Comparison of ENCODE assay signal across 9 mouse cellular contexts in the genomic region with DNA sequence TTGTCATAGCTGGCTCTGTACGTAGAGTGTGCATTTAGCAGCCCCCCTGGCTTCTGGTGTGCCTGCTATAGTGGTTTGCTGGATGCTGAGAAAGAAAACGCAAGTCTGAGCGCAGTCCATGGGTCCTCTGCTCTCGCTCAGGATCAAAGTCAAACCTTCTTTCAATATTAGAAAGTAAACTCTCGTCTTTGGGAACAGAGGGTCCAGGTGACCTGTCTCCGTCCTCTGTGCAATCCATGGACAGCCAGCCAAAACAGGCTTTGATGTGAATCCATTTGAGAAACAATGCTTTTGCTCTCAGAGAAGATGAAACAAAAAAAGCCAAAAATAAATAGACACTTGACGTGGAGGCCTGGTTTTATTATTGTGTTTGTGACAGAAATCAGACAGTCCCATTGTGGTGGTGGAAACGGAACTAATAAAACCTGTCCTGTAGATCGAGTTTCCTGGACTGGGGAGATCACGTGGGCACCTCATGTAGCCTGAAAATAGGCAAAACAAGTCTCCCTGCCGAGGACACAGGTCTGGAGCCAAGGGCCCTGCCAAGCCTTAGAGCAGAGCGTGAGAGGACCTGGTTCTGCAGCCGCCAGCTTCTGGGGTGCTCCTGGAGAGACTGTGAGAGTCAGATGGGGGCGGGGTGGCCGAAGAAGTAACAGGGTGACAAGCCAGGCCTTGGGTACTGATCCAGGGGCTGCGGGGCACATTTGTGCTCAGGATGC. TPM values are rescaled to one million over a fixed set of nuclear protein-coding genes. Genes with fewer than 3 reads are reported as not detected.
DNase-seq lines count a peak whose midpoint lies in the region; ATAC-seq lines count a peak whose summit lies in the region.
"Had no signal": no experiment of that assay in that cellular context is flagged by ENCODE, and none has a peak within 500 bp of the region (broad histone marks: within the 10 kb centered on the region; RNA-seq: fewer than 3 reads in every experiment).

No protein-coding gene starts in this region.

- no peak overlapping the region for H3K9ac ChIP-seq in hindbrain, embryonic 12.5 days
- H3K9ac ChIP-seq in neural tube, embryonic 15.5 days (replicated peaks): 0 out of 2 replicates have a peak overlapping the region, but pooled peaks have one; percentile 5
- no peak overlapping the region for H3K9ac ChIP-seq in forebrain, embryonic 11.5 days (ENCODE audit: low read length)

- no peak for ATAC-seq in hindbrain, embryonic 12.5 days (ENCODE audit: low FRiP score)
- ATAC-seq in neural tube, embryonic 15.5 days (ENCODE audit: low FRiP score): no peak
- no peak for ATAC-seq in forebrain, embryonic 11.5 days (replicated peaks; ENCODE audit: low FRiP score)

- no peaks in the 10 kb centered on the region for H3K9me3 ChIP-seq in hindbrain, embryonic 12.5 days (replicated peaks)
- no peaks in the 10 kb centered on the region for H3K9me3 ChIP-seq in hindbrain, embryonic 10.5 days
- no peaks in the 10 kb centered on the region for H3K9me3 ChIP-seq in neural tube, embryonic 15.5 days (replicated peaks)
- no peaks in the 10 kb centered on the region for H3K9me3 ChIP-seq in forebrain, embryonic 11.5 days (ENCODE audit: control insufficient read depth, low read length)

- WGBS in hindbrain, embryonic 12.5 days: 79% methylated on average over 16 of the region's 16 CpGs
- WGBS in hindbrain, embryonic 10.5 days: 84% methylated on average over 16 of the region's 16 CpGs
- WGBS in neural tube, embryonic 15.5 days: 76% methylated on average over 16 of the region's 16 CpGs
- 87% methylated on average over 16 of the region's 16 CpGs for WGBS in forebrain, embryonic 11.5 days

- H3K36me3 ChIP-seq in hindbrain, embryonic 12.5 days: peaks cover 10% of the 10 kb centered on the region; the same call in 1 of the 2 replicates
- peaks cover 61% of the 10 kb centered on the region for H3K36me3 ChIP-seq in hindbrain, embryonic 10.5 days
- H3K36me3 ChIP-seq in neural tube, embryonic 15.5 days: peaks cover 6% of the 10 kb centered on the region; the same call in 1 of the 2 replicates
- H3K36me3 ChIP-seq in forebrain, embryonic 11.5 days (ENCODE audit: control insufficient read depth, insufficient read depth, low read length): no peaks in the 10 kb centered on the region

- no peak overlapping the region for H3K4me2 ChIP-seq in hindbrain, embryonic 12.5 days (replicated peaks)
- H3K4me2 ChIP-seq in neural tube, embryonic 15.5 days: no peak overlapping the region
- H3K4me2 ChIP-seq in forebrain, embryonic 11.5 days (ENCODE audit: low read depth, low read length, severe bottlenecking): no peak overlapping the region

- 0 out of 2 replicates have a peak overlapping the region, but pooled peaks have one; percentile 23 for H3K27ac ChIP-seq in hindbrain, embryonic 12.5 days
- H3K27ac ChIP-seq in hindbrain, embryonic 10.5 days: no peak overlapping the region
- H3K27ac ChIP-seq in neural tube, embryonic 15.5 days (replicated peaks): no peak overlapping the region; the same call in 1 of the 2 replicates
- no peak overlapping the region for H3K27ac ChIP-seq in forebrain, embryonic 11.5 days (ENCODE audit: low read depth, low read length)

- 0 out of 2 replicates have a peak, but pooled peaks cover 3% of the 10 kb centered on the region for H3K4me1 ChIP-seq in hindbrain, embryonic 12.5 days
- H3K4me1 ChIP-seq in hindbrain, embryonic 10.5 days (replicated peaks): peaks cover 14% of the 10 kb centered on the region
- H3K4me1 ChIP-seq in neural tube, embryonic 15.5 days: peaks cover 15% of the 10 kb centered on the region
- H3K4me1 ChIP-seq in forebrain, embryonic 11.5 days (replicated peaks; ENCODE audit: control insufficient read depth, insufficient read depth, low read length): no peaks in the 10 kb centered on the region

- no peak overlapping the region for H3K4me3 ChIP-seq in hindbrain, embryonic 12.5 days
- H3K4me3 ChIP-seq in hindbrain, embryonic 10.5 days: no peak overlapping the region
- no peak overlapping the region for H3K4me3 ChIP-seq in neural tube, embryonic 15.5 days (replicated peaks)
- H3K4me3 ChIP-seq in forebrain, embryonic 11.5 days (ENCODE audit: low read depth, low read length): no peak overlapping the region

- DNase-seq in hindbrain, embryonic 10.5 days (ENCODE audit: low spot score): no peak
- DNase-seq in cerebellum, postnatal 10 days: peak; percentile 69 to 74
- DNase-seq in kidney, adult 9 months: peak; percentile 64
- DNase-seq in thymus, postnatal 36 days: no peak
- no peak for DNase-seq in spleen, postnatal 36 days (ENCODE audit: low spot score in 2 of 2)
- DNase-seq in forebrain, embryonic 11.5 days (ENCODE audit: low spot score): no peak
- DNase-seq: lung, postnatal 4 days had no signal

- no peaks in the 10 kb centered on the region for H3K27me3 ChIP-seq in hindbrain, embryonic 12.5 days
- no peaks in the 10 kb centered on the region for H3K27me3 ChIP-seq in hindbrain, embryonic 10.5 days (ENCODE audit: insufficient read depth, poor library complexity, severe bottlenecking)
- no peaks in the 10 kb centered on the region for H3K27me3 ChIP-seq in neural tube, embryonic 15.5 days (replicated peaks)
- H3K27me3 ChIP-seq in forebrain, embryonic 11.5 days (ENCODE audit: control insufficient read depth, insufficient read depth, low read length): no peaks in the 10 kb centered on the region

RNA-seq across cellular contexts. Expression of gene Rab4a, which starts 7.5 kb away (rescaled TPM):
- 61.0 and 61.2 TPM in 2 replicates for polyA plus RNA-seq in hindbrain, embryonic 12.5 days (2016; fragmentation: Nextera tagmentation; extraction: Ambion mirVana)
- polyA plus RNA-seq in hindbrain, embryonic 10.5 days (2016; fragmentation: Nextera tagmentation; extraction: Ambion mirVana): 66.4 and 76.6 TPM in 2 replicates
- polyA plus RNA-seq in neural tube, embryonic 15.5 days (2015; fragmentation: Nextera tagmentation; extraction: Ambion mirVana): 78.2 and 87.0 TPM in 2 replicates
- polyA plus RNA-seq in forebrain, embryonic 11.5 days (2014; fragmentation: Nextera tagmentation; extraction: Ambion mirVana): 70.2 and 75.9 TPM in 2 replicates

RNA-seq across cellular contexts. Expression of gene Ccsap, which starts 46.7 kb away (rescaled TPM):
- 6.8 and 8.0 TPM in 2 replicates for polyA plus RNA-seq in hindbrain, embryonic 12.5 days (2016; fragmentation: Nextera tagmentation; extraction: Ambion mirVana)
- 7.3 and 8.4 TPM in 2 replicates for polyA plus RNA-seq in hindbrain, embryonic 10.5 days (2016; fragmentation: Nextera tagmentation; extraction: Ambion mirVana)
- polyA plus RNA-seq in neural tube, embryonic 15.5 days (2015; fragmentation: Nextera tagmentation; extraction: Ambion mirVana): 4.2 and 4.8 TPM in 2 replicates
- 10.0 and 10.4 TPM in 2 replicates for polyA plus RNA-seq in forebrain, embryonic 11.5 days (2014; fragmentation: Nextera tagmentation; extraction: Ambion mirVana)

Comparison
In these comparisons a context has a peak if more than half of its experiments do, and no peak if none do; other contexts are left out.
1. DNase-seq: peak in cerebellum, postnatal 10 days (2 of 2) and kidney, adult 9 months (single experiment); none in hindbrain, embryonic 10.5 days (single experiment), thymus, postnatal 36 days (0 of 2), spleen, postnatal 36 days (0 of 2) and forebrain, embryonic 11.5 days (single experiment).